Mouse (Mus musculus) embryonic facial prominence, embryonic 11.5 days (tissue): ENCODE measurements around the gene Foxj2. TPM values are rescaled to one million over a fixed set of nuclear protein-coding genes. Genes with fewer than 3 reads are reported as not detected.

Experiments used
- ATAC-seq: fragments of 200-750 bp; cut with Nextera tagmentation; replicated peaks from 2 replicates; pipeline ENCODE4 v1.8.0; 2017; ENCODE audit warnings: low read depth; ENCODE audit not compliant: insufficient number of reproducible peaks, low FRiP score, low TSS enrichment
- DNase-seq: peaks from one replicate; pipeline ENCODE4 v3.0.0-alpha.2; 2015; ENCODE audit warnings: low spot score
- H3K27ac ChIP-seq: fragments of 300-500 bp; sonication (generic); replicated peaks from 2 replicates; pipeline ENCODE4 v1.5.1; 2014; ENCODE audit warnings: mild to moderate bottlenecking, low read depth, low read length, control low read depth
- H3K27me3 ChIP-seq: fragments of 300-500 bp; sonication (generic); 2 replicates; pipeline ENCODE4 v1.6.1; 2014; ENCODE audit warnings: mild to moderate bottlenecking, low read length, moderate library complexity, mixed read lengths; ENCODE audit not compliant: control insufficient read depth, insufficient read depth
- H3K36me3 ChIP-seq: fragments of 300-500 bp; sonication (generic); replicated peaks from 2 replicates; pipeline ENCODE4 v1.6.1; 2014; ENCODE audit warnings: low read depth, mild to moderate bottlenecking, low read length, moderate library complexity, mixed read lengths; ENCODE audit not compliant: control insufficient read depth, insufficient read depth
- H3K4me1 ChIP-seq: fragments of 300-500 bp; sonication (generic); 2 replicates; pipeline ENCODE4 v1.6.1; 2014; ENCODE audit warnings: low read length, mixed read lengths; ENCODE audit not compliant: control insufficient read depth, insufficient read depth
- H3K4me2 ChIP-seq: fragments of 300-500 bp; sonication (generic); 2 replicates; pipeline ENCODE4 v1.6.1; 2014; ENCODE audit warnings: low read depth, mild to moderate bottlenecking, control low read depth, low read length, moderate library complexity
- H3K4me3 ChIP-seq: fragments of 300-500 bp; sonication (generic); 2 replicates; pipeline ENCODE4 v1.5.1; 2014; ENCODE audit warnings: low read depth, low read length, control low read depth
- H3K9ac ChIP-seq: fragments of 300-500 bp; sonication (generic); replicated peaks from 2 replicates; pipeline ENCODE4 v1.6.1; 2014; ENCODE audit warnings: mild to moderate bottlenecking, control low read depth, low read length
- H3K9me3 ChIP-seq: fragments of 300-500 bp; sonication (generic); replicated peaks from 2 replicates; pipeline ENCODE4 v1.6.1; 2016; ENCODE audit warnings: mild to moderate bottlenecking, low read length, inconsistent platforms, mixed read lengths; ENCODE audit not compliant: control insufficient read depth
- WGBS: fragments of 180-500 bp; shearing (Covaris S2); extraction: QIAGEN DNeasy Blood & Tissue Kit; methylation state at CpG from one replicate; pipeline ENCODE4 v1.1.7; 2014; 5-methylcytosine and 5-hydroxymethylcytosine counted together
- polyA plus RNA-seq: library from polyadenylated mRNA; unstranded; fragments of >200 nt; fragmentation: Nextera tagmentation; extraction: Ambion mirVana; gene quantifications from 2 replicates; pipeline ENCODE4 v1.2.1, GENCODE M21; 2014

Gene Foxj2
- polyA plus RNA-seq, 1 experiment from 2014 or later, result 4.0 TPM

DNA sequence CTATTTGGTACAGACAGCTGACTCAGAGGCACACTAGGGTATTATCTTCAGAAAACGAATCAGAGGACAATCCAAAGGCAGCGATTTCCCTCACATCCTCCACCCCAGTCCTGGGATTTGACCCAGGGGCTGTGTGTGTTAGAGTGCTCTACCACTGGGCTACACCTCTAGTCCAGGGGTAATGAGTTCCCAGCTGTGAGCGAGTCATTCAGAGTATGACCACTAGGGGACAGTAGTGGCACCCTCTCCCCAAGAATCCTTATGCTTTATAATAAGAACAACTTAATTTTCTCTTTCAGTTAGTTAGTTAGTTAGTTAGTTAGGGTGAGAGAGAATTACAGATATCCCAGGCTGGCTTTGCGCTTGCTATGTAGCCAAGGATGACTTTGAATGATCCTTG, 14.7 kb downstream of the Foxj2 start:
- H3K9ac ChIP-seq, result no peak overlapping the region
- H3K27ac ChIP-seq, result no peak overlapping the region
- no peaks in the 10 kb centered on the region for H3K9me3 ChIP-seq
- no peak for ATAC-seq
- no peaks in the 10 kb centered on the region for H3K27me3 ChIP-seq
- 58% methylated on average over 4 of the region's 4 CpGs for WGBS
- no peak overlapping the region for H3K4me3 ChIP-seq
- H3K4me1 ChIP-seq, result no peaks in the 10 kb centered on the region
- H3K36me3 ChIP-seq, result peaks cover 3% of the 10 kb centered on the region; the same call in 1 of the 2 replicates
- peak; percentile 49 for DNase-seq
- H3K4me2 ChIP-seq, result no peak overlapping the region

DNA sequence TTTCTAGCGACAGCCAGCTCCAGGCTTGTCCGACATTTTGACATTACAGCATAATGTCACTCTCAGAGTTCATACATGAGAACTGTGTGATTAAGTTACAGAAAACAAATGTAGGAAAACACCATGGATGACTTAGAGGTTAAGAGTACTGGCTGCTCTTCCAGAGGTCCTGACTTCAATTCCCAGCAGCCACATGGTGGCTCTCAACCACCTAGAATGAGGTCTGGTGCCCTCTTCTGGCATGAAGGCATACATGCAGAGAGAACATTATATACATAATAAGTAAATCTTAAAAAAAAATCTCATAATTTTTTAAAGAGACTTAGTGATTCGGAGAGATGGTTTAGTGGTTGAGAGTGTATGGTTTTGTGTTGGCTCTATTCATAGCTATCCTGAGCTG, 17.3 kb downstream of the Foxj2 start:
- no peak overlapping the region for H3K9ac ChIP-seq
- peaks cover 3% of the 10 kb centered on the region for H3K36me3 ChIP-seq
- H3K27me3 ChIP-seq, result no peaks in the 10 kb centered on the region
- no peak for DNase-seq
- WGBS, result 94% methylated on average over 3 of the region's 3 CpGs
- no peak for ATAC-seq
- H3K4me2 ChIP-seq, result no peak overlapping the region
- no peak overlapping the region for H3K4me3 ChIP-seq
- no peaks in the 10 kb centered on the region for H3K9me3 ChIP-seq
- H3K4me1 ChIP-seq, result no peaks in the 10 kb centered on the region
- no peak overlapping the region for H3K27ac ChIP-seq

- no peak overlapping the region for H3K27ac ChIP-seq
- ATAC-seq (no peak), DNase-seq (no peak)
- no peak overlapping the region for H3K4me3 ChIP-seq
- no peaks in the 10 kb centered on the region for H3K27me3 ChIP-seq
- no peaks in the 10 kb centered on the region for H3K9me3 ChIP-seq
- no peak overlapping the region for H3K4me2 ChIP-seq
- H3K4me1 ChIP-seq, result no peaks in the 10 kb centered on the region
- no peak overlapping the region for H3K9ac ChIP-seq
- 85% methylated on average over 5 of the region's 5 CpGs for WGBS
- peaks cover 3% of the 10 kb centered on the region for H3K36me3 ChIP-seq
Measured at GRCm38 (mm10) chr6:122837539-122837938, 17.8 kb downstream of the Foxj2 start.

GRCm38 (mm10) chr6:122843759-122844158, 24.0 kb downstream of the Foxj2 start:
- no peaks in the 10 kb centered on the region for H3K27me3 ChIP-seq
- no peaks in the 10 kb centered on the region for H3K9me3 ChIP-seq
- H3K4me2 ChIP-seq, result no peak overlapping the region
- no peak overlapping the region for H3K9ac ChIP-seq
- 85% methylated on average over 6 of the region's 6 CpGs for WGBS
- no peaks in the 10 kb centered on the region for H3K4me1 ChIP-seq
- no peak overlapping the region for H3K4me3 ChIP-seq
- no peak overlapping the region for H3K27ac ChIP-seq
- H3K36me3 ChIP-seq, result no peaks in the 10 kb centered on the region; the same call in none of the 2 replicates
- ATAC-seq (no peak), DNase-seq (no peak)

DNA sequence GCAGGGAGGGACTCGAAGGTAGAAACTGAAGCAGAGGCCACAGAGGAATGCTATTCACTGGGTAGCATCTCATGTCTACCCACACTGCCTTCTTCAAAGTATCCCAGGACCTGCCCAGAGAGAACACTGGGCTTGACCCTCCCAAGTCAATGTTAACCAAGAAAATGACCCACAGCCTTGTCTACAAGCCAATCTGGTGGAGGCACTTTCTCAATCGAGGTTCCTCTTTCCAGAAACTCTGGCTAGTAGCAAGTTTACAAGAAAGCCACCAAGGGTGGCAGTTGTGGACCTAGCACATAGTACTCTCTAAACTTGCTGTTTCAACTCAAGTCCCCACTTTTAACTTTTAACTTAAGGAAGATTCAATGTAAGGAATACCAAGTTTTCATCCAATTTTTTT, 33.0 kb downstream of the Foxj2 start:
- ATAC-seq, result no peak
- H3K4me2 ChIP-seq, result no peak overlapping the region
- DNase-seq, result no peak
- no peaks in the 10 kb centered on the region for H3K4me1 ChIP-seq
- no peaks in the 10 kb centered on the region for H3K36me3 ChIP-seq
- no peak overlapping the region for H3K4me3 ChIP-seq
- H3K9ac ChIP-seq, result no peak overlapping the region
- H3K27me3 ChIP-seq, result no peaks in the 10 kb centered on the region
- H3K9me3 ChIP-seq, result no peaks in the 10 kb centered on the region
- 67% methylated on average over 2 of the region's 2 CpGs for WGBS
- H3K27ac ChIP-seq, result no peak overlapping the region

GRCm38 (mm10) chr6:122854552-122854951, 34.8 kb downstream of the Foxj2 start:
- DNase-seq (no peak), ATAC-seq (no peak)
- no peaks in the 10 kb centered on the region for H3K27me3 ChIP-seq
- no peaks in the 10 kb centered on the region for H3K4me1 ChIP-seq
- no peaks in the 10 kb centered on the region for H3K36me3 ChIP-seq
- no peaks in the 10 kb centered on the region for H3K9me3 ChIP-seq
- 80% methylated on average over 12 of the region's 12 CpGs for WGBS
- H3K27ac ChIP-seq, result no peak overlapping the region
- no peak overlapping the region for H3K4me2 ChIP-seq
- no peak overlapping the region for H3K4me3 ChIP-seq
- no peak overlapping the region for H3K9ac ChIP-seq

DNA sequence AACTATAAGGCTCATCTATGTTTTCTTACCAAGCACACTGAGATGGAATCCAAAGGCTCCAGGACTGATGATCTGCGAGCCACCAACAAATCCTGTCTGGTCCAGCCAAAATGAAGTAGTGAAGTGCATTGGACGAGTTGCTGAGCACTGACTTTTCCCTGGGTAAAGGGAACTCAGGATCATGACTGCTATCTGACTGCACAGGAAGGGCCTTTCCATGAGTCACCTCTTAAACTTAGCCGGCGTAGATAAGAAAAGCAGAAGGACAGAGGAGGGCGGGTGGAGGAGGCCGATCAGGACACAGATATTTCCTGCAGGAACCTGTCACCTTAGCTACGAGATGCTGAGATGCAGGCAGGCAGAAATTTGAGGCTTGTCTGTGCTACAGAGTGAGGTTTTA, 36.2 kb downstream of the Foxj2 start, which contains the start of gene C3ar1:
C3ar1 (minus strand) TSS at position 207 of the 400 bp plus-strand sequence.
- no peak for DNase-seq
- no peak for ATAC-seq
- 76% methylated on average over 7 of the region's 7 CpGs for WGBS
- Histone ChIP-seq H3K9me3 (no peaks in the 10 kb centered on the region), H3K4me3 (no peak within 1 kb of the TSS), H3K9ac (no peak within 1 kb of the TSS), H3K27ac (no peak within 1 kb of the TSS), H3K4me1 (no peaks in the 10 kb centered on the region), H3K36me3 (no peaks in the 10 kb centered on the region), H3K27me3 (no peaks in the 10 kb centered on the region), H3K4me2 (no peak within 1 kb of the TSS)

GRCm38 (mm10) chr6:122862434-122862833, 42.7 kb downstream of the Foxj2 start:
- no peaks in the 10 kb centered on the region for H3K9me3 ChIP-seq
- ATAC-seq (no peak), DNase-seq (no peak)
- H3K9ac ChIP-seq, result no peak overlapping the region
- H3K4me3 ChIP-seq, result no peak overlapping the region
- no peaks in the 10 kb centered on the region for H3K36me3 ChIP-seq
- WGBS, result 78% methylated on average over 6 of the region's 6 CpGs
- H3K4me2 ChIP-seq, result no peak overlapping the region
- H3K27me3 ChIP-seq, result no peaks in the 10 kb centered on the region
- no peak overlapping the region for H3K27ac ChIP-seq
- H3K4me1 ChIP-seq, result no peaks in the 10 kb centered on the region
